Mouse (Mus musculus) ovary, postnatal 36 days (tissue): ENCODE results near the gene Ccr6.
"Not testable (repeated sequence)": the region's sequence is repeated elsewhere in the genome, so short reads cannot be mapped to it uniquely, and the experiment has no call there.

Experiments used
- DNase-seq: peaks from one replicate; pipeline ENCODE4 v3.0.0; 2022; ENCODE audit warnings: low spot score, mixed read lengths

Ccr6 gene

DNA sequence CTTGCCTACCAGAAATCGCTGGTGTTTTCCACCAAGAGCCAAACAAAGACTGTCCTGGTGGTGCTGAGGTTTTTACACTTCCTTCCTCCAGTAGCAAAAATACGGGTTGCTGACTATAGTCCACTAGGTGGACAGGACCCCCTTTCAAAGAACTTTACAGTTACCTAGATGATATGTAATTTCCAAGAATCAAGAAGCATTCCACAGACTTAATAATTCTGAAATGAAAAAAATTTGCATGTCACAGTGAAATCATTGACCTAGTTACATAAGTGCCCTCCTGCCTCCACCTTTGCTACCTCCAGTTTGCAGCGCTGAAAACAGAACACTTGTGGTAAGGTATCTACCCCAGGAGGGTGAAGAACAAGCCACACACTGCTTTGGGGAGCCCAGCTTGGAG lies at the start of gene Ccr6:
TSS of gene Ccr6 (plus strand) at position 301 of the 400 bp plus-strand sequence.
- DNase-seq, result no peak

DNA sequence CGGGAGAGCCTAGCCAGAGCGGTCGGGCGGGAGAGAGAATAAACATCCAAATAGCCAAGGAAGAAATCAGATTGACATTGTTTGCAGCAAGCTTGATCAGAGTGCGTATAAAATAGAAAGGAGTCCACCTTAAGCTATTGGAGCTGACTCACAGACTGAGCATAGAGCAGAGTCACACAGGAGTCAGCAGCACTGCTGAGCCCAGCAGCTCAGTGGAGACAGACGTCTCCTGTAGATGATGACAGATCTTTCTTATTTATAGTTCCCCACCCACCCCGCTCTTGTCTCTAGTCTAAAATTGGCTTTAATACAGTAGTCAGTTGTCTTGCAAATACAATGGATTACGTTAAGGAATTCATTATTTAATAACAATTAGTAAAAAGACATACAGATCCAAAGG lies 42.2 kb upstream of the Ccr6 start:
- DNase-seq, result no peak

DNA sequence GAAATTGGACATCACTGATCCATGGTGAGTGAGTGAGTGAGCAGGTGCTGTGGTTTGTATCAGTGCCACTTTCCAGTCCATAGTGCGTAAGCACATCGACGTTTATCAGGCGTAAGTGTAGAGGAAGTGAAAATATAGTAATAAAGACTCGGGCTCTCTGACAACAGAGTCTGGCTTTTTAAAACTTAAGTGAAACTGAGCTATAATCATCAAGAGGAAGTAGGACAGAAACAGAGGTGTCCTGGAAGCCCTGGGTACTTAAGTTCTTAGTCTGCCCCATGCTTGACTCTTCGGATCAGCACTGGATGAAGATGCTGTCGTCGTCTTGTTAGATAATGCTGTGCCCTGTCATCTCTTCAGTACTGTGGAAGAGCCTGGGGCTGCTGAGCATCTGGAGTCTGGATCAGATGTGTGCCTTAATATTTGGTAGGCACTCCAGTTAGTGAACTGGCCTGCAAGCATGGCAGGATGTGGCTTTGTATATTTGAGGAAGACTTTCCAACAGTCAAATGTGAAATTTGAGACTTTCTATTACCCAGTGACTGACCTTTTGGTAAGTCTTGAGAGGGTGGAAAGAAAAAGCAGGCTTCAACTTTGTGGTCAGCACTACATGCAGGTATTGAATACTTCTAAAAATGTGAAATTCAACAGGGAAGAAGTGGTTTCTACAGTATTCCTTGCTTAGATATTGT lies 40.0 kb upstream of the Ccr6 start:
- DNase-seq, result no peak

DNA sequence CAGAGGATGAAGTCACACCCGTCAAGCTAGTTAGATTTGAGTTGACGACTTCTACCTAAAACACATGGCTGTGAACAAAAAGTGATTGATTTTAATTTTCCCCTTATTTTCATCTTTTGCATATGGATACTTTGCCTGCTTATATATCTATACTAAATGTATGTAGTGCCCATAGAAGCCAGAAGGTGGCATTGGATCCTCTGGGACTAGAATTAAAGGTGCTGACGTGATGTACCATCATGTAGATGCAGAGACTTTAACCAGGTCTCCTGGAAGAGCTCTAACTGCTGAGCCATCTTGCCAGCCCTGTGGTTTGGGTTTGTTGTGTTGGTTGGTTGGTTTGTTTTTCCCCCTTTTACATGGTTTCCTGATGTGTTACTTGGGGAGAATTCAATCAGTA lies 38.2 kb upstream of the Ccr6 start:
- no peak for DNase-seq

DNA sequence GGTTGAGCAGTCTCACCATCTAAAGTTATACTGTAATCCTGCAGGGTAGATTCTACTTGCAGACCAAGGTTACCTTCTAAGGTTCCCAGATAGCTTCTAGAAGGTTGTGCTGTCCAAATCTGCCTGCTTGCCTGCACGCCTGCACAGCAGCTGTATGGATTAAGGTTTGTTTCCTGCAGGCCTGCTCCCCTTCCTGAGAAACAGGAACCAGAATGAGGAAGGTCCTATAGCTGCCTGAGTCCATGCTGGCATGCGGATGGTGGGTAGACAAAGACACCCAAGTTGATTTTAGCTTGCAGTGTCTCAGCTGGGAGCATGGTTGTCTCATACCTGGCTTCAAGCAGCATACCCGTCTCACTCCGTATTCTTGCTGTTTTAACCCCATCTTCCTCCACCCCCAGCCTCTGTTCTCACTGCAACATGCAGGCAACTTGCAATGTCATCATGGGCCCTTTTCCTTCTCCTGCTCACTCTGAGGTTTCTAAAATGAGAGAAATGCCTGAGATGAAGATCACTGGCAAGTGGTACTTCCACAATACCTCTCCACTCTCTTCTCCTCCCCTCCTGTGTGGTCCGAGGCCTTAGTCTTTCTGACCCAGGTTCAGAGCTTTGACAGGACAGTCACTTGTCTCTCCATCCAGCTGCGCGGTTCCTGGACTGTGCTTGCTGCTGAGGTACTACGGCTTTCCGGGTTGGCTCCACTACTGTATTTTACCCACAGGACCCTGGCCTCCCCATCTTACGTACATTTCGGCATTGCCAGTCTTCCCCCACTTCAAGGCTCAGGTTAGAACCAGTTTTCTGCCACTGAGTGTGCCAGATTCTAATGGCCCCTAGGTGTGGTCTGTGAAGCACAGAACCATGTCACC lies 36.5 kb upstream of the Ccr6 start:
- no peak for DNase-seq

DNA sequence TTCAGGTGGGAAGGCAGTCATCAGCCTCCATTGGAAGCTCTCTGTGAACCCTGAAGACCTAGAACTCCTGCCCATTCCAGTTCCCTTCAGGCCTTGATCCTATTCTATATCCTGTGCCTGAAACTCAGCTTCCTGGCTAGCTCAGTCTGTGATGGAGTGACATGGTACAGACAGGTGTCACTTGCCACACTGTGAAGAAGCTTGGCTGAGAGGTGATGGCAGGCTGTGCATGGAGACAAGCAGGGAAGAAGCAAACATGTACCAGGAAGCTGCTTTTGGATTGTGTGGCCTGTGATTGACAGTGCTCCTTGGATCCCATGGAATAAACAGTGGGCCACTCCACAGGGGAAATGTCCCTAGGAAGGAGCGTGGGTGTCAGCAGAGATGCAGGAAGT lies 35.9 kb upstream of the Ccr6 start:
- no peak for DNase-seq

DNA sequence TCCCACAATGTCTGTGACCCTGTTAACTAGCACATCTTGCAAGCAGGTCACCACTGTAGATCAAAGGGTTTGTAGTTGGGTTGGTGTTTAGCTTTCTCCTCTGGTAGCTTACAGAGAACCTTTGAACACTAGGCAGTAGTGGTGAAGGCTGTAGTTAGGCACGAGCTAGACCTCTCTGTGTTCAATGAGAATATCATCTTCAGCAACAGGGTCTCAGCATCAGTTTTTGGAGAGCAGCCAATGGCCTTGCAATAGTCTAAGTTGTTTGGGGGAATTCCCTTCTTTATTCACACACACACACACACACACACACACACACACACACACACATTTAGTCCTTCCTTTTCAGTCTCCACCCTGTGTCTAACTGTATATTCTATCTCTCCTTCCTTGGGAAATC lies 32.4 kb upstream of the Ccr6 start:
- no peak for DNase-seq

DNA sequence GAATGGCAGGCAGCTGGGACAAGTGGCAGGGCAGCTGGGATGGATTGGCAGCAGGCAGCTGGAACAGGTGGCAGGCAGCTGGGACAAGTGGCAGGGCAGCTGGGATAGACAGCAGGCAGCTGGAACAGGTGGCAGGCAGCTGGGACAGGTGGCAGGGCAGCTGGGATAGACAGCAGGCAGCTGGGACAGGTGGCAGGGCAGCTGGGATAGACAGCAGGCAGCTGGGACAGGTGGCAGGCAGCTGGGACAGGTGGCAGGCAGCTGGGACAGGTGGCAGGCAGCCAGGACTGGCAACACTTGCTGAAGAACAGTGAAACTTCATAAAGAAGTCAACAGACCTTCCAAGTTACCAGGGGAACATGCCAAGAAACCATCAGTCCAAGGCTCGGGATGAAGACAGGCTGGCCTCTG lies 30.6 kb upstream of the Ccr6 start:
- DNase-seq, result not testable (repeated sequence)

DNA sequence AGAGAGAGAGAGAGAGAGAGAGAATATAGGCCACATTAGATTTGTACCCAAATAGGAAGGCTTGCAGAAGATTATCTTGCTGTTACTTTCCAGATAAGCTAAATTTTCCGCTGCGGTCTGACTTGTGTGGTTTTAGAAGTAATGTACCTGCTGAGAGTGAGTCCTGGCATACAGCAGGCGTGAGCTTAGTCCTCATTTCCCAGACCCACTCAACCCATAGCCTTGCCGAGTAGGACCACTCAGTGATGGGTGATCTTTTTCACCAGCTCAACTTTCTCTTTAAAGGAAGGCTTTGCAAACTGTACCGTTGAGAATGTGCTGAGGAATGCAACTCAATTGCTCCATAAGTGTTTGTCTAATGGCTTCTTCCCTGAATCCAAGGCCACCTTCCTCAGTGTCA lies 29.2 kb upstream of the Ccr6 start:
- no peak for DNase-seq

DNA sequence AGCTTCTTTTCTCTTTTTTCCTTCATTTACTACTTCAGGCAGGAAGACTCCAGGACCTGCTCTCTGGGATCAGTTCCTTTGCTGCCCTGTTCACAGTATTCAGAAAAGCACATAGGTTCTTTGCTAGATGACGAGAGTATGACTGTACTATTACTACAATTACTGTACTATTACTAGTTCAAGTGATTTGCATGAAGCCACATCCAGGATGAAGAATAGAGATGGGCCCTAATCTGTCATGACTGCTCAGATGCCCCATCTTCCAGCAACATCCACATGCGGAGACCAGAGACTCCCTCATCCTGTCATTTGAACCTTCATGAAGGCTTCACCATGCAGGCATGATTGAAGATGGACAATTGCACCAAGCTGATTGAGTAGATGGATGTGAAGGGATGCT lies 26.1 kb upstream of the Ccr6 start:
- no peak for DNase-seq

DNA sequence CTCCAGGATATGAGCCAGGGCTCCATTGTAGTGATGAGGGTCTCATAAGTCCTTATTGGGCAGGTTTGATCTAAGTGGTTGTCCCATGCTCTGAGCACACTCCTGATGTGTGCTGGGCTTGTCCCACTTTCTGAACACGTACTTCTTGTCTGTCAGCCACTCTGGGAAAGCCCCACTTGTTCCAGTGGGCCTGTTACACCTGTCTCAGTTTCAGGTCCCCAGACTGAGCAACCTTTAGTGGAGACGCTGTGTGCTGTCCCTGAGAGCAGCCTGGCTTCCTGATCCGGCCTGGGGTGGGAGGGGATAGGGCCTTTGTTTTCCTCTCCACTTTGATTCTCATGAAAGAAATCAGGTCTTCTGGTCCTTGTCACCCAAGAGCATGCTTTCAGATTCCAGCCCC lies 25.7 kb upstream of the Ccr6 start:
- no peak for DNase-seq

DNA sequence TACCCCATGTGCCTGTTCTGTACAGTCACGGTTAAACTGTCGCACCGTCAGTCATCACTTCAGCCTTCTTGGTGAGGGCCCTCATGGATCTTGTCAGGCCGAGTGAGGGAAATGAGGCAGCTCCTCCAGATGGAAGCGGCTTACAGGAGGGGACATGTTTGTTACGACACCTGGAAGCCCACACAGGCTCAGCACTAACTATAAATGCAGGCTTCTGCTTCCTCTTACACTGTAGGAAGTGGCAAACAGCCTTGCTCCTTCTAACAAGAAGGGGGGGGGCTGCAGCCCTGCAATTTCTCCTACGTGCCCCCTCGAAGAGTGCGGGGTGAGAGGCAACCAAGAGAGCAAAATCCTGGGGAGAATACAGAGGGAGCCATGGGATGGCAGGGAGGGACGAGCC lies 25.2 kb upstream of the Ccr6 start:
- no peak for DNase-seq

DNA sequence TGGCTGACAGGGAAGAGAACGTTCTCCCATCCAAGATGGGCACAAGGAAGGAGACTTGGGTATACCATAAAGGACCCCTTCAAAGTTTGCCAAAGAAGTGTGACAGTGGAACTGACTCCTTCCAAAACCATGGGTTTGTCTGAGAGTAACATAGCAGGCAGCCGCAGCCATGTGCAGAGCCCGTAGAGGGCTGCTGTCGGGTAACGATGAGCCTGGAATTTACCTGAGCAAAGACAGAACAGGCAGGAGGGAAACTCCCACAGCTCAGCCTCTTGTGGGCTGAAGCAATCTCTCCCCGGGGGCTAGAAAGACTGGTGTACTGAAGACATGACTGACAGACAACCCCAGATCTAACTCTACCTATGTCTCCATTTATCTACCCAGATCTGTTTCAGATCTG lies 24.4 kb upstream of the Ccr6 start:
- no peak for DNase-seq

DNA sequence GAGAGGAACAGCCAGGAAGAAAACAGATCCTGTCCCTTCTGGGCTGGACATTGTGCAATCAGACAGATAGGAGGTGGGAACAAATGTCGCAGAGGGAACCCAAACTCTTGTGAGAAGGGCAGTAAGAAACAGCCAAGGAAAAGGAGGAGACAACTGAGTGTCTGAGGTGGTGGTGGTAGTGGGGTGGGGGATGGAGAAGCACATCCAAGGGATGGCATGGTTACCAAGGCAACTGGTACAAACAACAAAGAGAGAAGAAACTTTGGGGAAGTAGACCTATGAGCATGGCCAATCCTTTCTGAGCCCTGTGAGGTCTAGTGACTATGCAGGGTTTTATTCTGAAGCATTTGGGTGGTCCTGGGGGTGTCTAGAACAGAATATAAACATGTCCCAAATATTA lies 21.5 kb upstream of the Ccr6 start:
- DNase-seq, result no peak

DNA sequence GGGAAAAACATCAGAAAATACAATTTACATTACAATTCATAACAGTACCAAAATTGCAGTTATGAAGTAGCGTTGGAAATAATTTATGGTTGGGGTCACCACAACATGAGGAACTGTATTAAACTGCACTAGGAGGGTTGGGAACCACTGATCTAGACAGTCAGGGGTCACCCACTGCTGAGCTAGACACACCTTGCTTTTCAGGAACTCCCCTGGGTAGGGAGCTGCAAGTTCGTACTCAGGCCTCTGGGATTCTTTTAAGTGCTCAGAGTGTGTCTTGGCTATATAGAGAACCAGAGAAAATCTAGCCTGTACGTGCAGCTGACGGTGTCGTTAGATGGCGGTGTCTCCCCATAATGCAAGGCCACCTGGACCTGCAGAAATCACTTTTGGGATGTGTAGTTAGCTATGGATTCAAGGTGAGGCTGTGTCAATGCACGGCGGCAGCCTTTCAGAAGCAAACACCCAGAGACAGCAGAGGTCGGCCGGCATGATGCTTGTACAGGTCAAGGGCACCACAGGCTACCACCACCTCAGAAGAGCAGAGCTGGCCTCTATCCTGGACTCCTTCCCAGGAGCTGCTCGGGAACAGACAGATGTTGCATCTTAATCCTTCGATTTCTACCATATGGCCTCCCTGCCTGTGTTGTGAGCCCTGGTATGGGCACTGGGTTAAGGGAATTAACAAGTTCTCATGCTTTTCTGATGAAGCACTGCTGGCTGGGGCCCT lies 20.7 kb upstream of the Ccr6 start:
- DNase-seq, result no peak

DNA sequence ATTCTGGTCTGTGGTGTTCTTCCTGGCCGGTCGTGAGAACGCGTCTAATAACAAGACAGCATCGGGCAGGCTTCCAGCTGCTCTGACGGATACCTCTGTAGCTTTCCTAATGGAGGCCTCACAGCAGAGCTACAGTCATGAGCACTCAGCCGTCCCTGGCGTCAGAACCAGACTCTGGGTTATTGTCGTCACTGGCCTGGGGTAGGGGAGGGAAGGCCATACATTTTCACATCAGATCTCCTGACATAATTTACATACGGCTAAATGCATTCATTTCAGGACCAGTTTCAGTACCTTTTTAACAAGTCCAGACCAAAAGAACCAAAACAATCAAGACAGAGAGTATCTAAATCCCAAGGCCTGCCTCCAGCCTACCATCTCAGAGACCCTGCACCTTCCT lies 12.6 kb upstream of the Ccr6 start:
- DNase-seq, result no peak

DNA sequence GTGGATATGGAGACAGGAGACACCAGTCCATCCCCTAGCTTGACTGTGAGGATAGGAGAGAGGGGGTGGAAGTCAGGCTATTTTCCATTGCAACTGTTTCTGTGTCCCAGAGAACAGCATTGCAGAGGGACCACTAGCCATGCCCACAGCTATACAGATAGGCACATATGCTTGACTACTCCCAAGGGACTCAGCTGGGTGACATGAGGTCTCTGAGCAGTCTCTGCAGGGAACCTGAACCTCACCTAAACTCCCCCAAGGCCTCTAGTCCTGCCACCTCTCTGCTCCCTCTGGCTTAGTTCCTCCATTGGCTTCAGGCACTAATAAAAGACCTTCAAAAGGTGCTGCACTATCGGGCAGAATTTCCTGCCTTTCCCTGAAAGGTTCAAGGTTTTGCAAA lies 11.8 kb upstream of the Ccr6 start:
- no peak for DNase-seq

DNA sequence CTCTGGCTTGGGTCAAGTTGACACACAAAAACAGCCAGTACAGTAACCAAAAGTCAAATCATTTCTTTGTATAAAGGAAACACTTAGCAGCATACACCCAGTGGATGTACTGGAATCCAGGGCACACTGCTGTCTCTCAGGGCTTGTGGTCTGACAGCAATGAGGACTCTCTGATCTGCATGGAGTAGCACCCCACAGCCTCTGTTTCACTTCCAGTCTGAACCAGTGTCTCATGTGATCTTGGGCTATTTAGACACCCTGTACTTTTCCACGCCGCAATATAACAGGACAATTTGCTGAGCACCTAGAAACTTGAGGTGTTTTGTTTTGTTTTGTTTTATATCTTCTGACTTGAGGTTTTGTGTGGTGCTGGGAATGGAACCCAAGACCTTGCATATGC lies 10.7 kb upstream of the Ccr6 start:
- DNase-seq, result no peak

DNA sequence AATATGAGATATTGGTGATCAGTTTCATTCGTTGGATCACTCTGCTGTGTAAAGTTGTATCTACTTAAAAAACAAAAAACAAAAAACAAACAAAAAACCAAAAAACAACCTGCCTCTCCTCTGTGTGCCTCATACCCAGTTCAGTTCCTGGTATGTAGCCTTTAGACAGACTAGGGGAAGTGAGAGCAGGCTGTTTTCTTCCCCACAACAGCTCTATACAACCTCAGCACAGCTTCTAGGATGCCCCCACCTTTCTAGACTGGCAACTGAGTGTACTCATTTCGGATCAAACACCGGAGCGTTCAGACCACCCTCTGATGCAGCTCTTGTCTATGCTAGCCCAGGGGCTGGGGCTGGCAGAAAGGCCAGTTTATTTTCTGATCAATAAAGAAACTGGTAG lies 10.1 kb upstream of the Ccr6 start:
- no peak for DNase-seq

DNA sequence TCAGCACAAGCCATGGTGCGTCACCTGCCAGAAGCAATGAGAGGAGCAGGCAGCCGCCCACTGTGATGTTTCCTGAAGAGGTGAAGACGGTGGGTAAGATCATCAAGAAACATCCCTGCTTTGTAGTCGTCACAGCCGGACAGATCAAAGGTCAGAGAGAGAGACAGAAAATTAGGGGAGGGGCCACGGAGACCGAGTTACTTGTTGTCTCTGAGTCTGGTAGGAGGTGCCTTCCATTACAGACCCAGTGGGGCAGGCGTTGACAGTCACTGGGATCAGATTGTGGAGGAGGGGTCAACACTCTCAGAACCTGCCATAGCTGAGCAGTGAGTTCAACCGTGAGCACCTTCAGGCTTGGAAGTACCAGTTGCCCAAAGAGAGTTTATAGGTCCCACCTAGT lies 7.2 kb upstream of the Ccr6 start:
- DNase-seq, result no peak

DNA sequence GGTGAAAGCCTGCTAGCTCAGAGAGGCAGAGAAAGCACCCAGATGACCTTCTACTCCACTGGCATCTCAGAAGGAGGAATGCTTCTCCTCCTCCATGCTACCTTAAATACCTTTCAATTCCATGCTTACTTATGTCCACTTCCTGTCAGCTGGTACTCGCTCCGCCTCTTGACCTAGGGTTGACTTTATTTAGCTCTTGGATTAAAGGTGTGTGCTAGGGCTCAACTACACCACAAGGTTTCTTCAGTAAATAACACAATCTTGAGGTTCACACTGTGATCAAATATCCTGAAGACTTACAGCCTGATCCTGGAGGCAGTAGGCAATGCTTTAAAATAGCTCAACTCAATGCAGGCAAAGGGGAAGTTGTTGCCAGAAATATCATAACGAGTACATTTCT lies 6.2 kb upstream of the Ccr6 start:
- DNase-seq, result no peak

DNA sequence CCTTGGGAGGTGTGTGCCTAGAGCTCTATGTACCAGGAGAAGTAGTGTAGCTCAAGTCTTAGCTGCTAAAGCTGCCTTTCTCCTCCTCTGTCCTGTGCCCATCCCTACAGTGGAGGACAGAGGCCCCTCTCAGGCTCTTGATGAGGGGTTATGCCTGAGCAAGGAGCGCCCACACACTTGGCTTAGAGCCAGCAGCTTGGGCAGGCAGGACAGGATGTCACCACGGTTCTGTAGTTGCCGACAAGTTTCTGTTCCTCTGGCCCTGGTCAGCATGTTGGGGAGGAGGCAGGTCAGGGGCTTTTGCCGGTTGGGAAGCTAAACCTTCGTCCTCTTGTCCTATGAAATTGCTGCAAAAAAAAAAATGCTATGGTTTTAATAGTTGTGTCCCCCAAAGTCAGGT lies 3.8 kb upstream of the Ccr6 start:
- DNase-seq, result no peak

DNA sequence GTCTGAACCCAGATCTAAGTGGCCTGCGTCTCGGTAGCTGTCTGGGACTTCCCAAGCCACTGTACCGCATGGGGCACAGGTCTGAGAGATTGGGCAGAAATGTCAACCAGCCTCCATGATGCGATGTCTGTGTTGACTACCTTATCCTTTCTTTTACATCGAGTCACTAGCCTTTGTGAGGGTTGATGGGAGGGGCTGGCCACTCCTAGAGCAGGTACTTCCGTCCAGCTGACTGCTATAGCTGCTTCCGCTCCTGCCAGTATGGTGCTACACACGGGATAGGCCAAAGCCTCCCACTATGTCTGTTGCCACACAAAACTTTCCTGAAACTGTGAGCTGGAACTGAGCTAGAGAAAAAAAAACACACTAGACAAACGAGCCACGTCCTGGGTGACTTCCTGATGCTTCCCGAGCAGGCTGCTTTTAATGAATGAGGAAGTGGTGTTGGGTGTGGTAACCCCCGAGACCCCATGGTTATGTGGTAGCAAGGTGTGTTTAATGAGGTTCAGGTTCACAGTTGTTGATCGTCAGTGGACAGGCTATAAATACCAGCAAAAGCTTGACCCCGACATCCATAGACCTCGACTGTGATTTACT lies 2.1 kb upstream of the Ccr6 start:
- DNase-seq, result no peak
